Mouse (Mus musculus) stomach, postnatal 0 days (tissue): ENCODE results near the gene Dab1. TPM values are rescaled to one million over a fixed set of nuclear protein-coding genes. Genes with fewer than 3 reads are reported as not detected.

Experiments used
- ATAC-seq: fragments of 200-750 bp; cut with Nextera tagmentation; 2 replicates; pipeline ENCODE4 v1.8.0; 2017; ENCODE audit not compliant: low FRiP score, low TSS enrichment
- DNase-seq: peaks from one replicate; pipeline ENCODE4 v3.0.0-alpha.2; 2016; ENCODE audit warnings: low spot score
- H3K27ac ChIP-seq: fragments of 300-500 bp; sonication (generic); replicated peaks from 2 replicates; pipeline ENCODE4 v1.5.1; 2014; ENCODE audit warnings: mild to moderate bottlenecking, control low read depth
- H3K27me3 ChIP-seq: fragments of 300-500 bp; sonication (generic); 2 replicates; pipeline ENCODE4 v1.6.1; 2014; ENCODE audit warnings: low read length; ENCODE audit not compliant: control insufficient read depth, insufficient read depth
- H3K36me3 ChIP-seq: fragments of 300-500 bp; sonication (generic); 2 replicates; pipeline ENCODE4 v1.6.1; 2014; ENCODE audit warnings: low read length, mixed read lengths; ENCODE audit not compliant: control insufficient read depth, insufficient read depth
- H3K4me1 ChIP-seq: fragments of 300-500 bp; sonication (generic); replicated peaks from 2 replicates; pipeline ENCODE4 v1.6.1; 2014; ENCODE audit warnings: antibody characterized with exemption; ENCODE audit not compliant: control insufficient read depth, insufficient read depth
- H3K4me2 ChIP-seq: fragments of 300-500 bp; sonication (generic); replicated peaks from 2 replicates; pipeline ENCODE4 v1.6.1; 2014; ENCODE audit warnings: low read depth, mild to moderate bottlenecking, control low read depth, moderate library complexity
- H3K4me3 ChIP-seq: fragments of 300-500 bp; sonication (generic); 2 replicates; pipeline ENCODE4 v1.5.1; 2014; ENCODE audit warnings: low read depth, low read length, control low read depth
- H3K9ac ChIP-seq: fragments of 300-500 bp; sonication (generic); 2 replicates; pipeline ENCODE4 v1.6.1; 2014; ENCODE audit warnings: mild to moderate bottlenecking, low read length, control low read depth, mixed read lengths
- H3K9me3 ChIP-seq: fragments of 300-500 bp; sonication (generic); 2 replicates; pipeline ENCODE4 v1.6.1; 2016; ENCODE audit warnings: low read length; ENCODE audit not compliant: control insufficient read depth
- CTCF ChIP-seq: IDR thresholded peaks from 2 replicates; pipeline ENCODE4 v1.5.1; 2016; ENCODE audit warnings: antibody characterized with exemption, low read depth, mild to moderate bottlenecking, moderate library complexity
- EP300 ChIP-seq: optimal IDR thresholded peaks from 2 replicates; pipeline ENCODE3; 2016; ENCODE audit warnings: antibody characterized with exemption
- WGBS: fragments of 180-500 bp; shearing (Covaris S2); extraction: QIAGEN DNeasy Blood & Tissue Kit; methylation state at CpG from one replicate; pipeline ENCODE4 v1.1.7; 2014; 5-methylcytosine and 5-hydroxymethylcytosine counted together
- polyA plus RNA-seq: library from polyadenylated mRNA; unstranded; fragments of >200 nt; fragmentation: Nextera tagmentation; extraction: Ambion mirVana; gene quantifications from 2 replicates; pipeline ENCODE4 v1.2.1, GENCODE M21; 2015

The Dab1 gene
- polyA plus RNA-seq, 1 experiment from 2014 or later = 7.4 TPM

DNA sequence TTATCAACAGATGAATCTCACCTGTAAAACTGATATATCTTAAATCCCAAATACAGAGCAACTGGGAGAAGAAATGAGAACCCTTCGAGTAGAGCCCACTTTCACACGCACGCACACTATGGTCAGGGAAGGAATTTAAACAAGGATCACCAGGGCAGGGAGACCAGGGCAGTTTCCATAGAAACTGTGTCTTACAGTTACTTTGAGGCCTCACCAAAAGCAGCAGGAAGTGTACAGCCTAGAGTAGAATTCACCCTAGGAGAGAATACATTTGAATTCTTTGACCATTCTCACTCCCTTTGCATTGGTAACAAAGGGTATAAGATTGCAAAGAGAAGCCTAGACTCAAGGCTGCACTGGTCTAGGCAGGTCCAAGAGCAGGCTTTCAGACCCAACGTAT lies 1017.9 kb downstream of the Dab1 start:
- TF ChIP-seq EP300 (no peak), CTCF (no peak)
- Histone ChIP-seq H3K9ac (no peak overlapping the region), H3K4me2 (no peak overlapping the region), H3K36me3 (no peaks in the 10 kb centered on the region), H3K4me1 (no peaks in the 10 kb centered on the region), H3K4me3 (no peak overlapping the region), H3K27ac (no peak overlapping the region), H3K27me3 (no peaks in the 10 kb centered on the region), H3K9me3 (no peaks in the 10 kb centered on the region)
- WGBS = 85% methylated on average over 4 of the region's 4 CpGs
- no peak for DNase-seq
- ATAC-seq = no peak

- Histone ChIP-seq H3K27me3 (no peaks in the 10 kb centered on the region), H3K4me3 (no peak overlapping the region), H3K4me2 (no peak overlapping the region), H3K9ac (no peak overlapping the region), H3K36me3 (no peaks in the 10 kb centered on the region), H3K9me3 (no peaks in the 10 kb centered on the region), H3K4me1 (no peaks in the 10 kb centered on the region), H3K27ac (no peak overlapping the region)
- no peak for TF ChIP-seq CTCF
- no peak for TF ChIP-seq EP300
- ATAC-seq (no peak), DNase-seq (no peak)
- WGBS = 90% methylated on average over 5 of the region's 5 CpGs
These were observed 1021.5 kb downstream of the Dab1 start for GRCm38 (mm10) chr4:104640617-104641016.

DNA sequence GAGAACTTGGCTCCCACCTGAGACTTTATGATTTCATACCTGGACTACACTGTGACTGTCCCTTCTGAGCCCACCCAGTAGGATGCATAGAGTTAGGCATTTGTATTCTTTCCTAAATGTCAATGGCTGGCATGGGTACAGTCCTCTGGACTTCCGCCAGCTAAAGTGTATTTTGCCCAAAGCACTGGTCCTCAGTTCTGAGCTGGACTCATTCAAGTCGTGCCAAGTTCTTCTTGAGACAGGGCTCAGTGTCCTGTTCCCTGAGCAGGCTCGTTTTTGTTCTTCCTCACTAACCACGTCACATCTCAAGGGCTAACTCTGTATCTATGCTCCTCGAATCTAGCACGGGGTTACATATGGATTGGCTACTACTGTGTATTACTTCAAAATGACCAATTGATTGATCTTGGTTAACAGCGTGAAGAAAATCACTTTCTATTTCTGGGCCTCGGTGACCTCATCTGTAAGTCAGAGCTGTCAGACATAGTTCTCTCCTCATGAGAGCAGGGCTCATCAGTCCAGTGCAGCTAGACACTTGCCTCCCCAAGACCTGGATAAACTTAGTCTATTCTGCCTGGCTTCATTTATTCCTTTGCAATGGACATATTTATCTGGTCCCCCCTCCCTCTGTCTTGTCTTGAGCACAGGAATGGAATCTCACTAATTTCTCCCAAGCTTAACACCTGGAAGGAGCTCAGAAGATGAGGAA lies 1023.8 kb downstream of the Dab1 start:
- H3K9ac ChIP-seq = no peak overlapping the region
- WGBS = 81% methylated on average over 8 of the region's 8 CpGs
- no peaks in the 10 kb centered on the region for H3K9me3 ChIP-seq
- H3K4me1 ChIP-seq = no peaks in the 10 kb centered on the region
- H3K4me2 ChIP-seq = no peak overlapping the region
- H3K36me3 ChIP-seq = no peaks in the 10 kb centered on the region
- no peak for ATAC-seq
- TF ChIP-seq EP300 (no peak), CTCF (no peak)
- no peaks in the 10 kb centered on the region for H3K27me3 ChIP-seq
- no peak for DNase-seq
- H3K27ac ChIP-seq = no peak overlapping the region
- H3K4me3 ChIP-seq = no peak overlapping the region

GRCm38 (mm10) chr4:104643534-104644356 lies 1024.6 kb downstream of the Dab1 start:
- H3K4me1 ChIP-seq = no peaks in the 10 kb centered on the region
- no peak overlapping the region for H3K4me3 ChIP-seq
- H3K27me3 ChIP-seq = no peaks in the 10 kb centered on the region
- DNase-seq = no peak
- H3K9me3 ChIP-seq = no peaks in the 10 kb centered on the region
- TF ChIP-seq CTCF = no peak
- WGBS = 60% methylated on average over 6 of the region's 6 CpGs
- H3K36me3 ChIP-seq = no peaks in the 10 kb centered on the region
- no peak overlapping the region for H3K4me2 ChIP-seq
- H3K27ac ChIP-seq = no peak overlapping the region
- no peak overlapping the region for H3K9ac ChIP-seq
- no peak for ATAC-seq

GRCm38 (mm10) chr4:104644357-104644630 lies 1025.1 kb downstream of the Dab1 start:
- DNase-seq (no peak), ATAC-seq (no peak)
- Histone ChIP-seq H3K4me2 (no peak overlapping the region), H3K36me3 (no peaks in the 10 kb centered on the region), H3K9me3 (no peaks in the 10 kb centered on the region), H3K9ac (no peak overlapping the region), H3K4me3 (no peak overlapping the region), H3K4me1 (no peaks in the 10 kb centered on the region), H3K27me3 (no peaks in the 10 kb centered on the region), H3K27ac (no peak overlapping the region)
- no peak for TF ChIP-seq CTCF
- no peak for TF ChIP-seq EP300
- WGBS = 73% methylated on average over 3 of the region's 3 CpGs

DNA sequence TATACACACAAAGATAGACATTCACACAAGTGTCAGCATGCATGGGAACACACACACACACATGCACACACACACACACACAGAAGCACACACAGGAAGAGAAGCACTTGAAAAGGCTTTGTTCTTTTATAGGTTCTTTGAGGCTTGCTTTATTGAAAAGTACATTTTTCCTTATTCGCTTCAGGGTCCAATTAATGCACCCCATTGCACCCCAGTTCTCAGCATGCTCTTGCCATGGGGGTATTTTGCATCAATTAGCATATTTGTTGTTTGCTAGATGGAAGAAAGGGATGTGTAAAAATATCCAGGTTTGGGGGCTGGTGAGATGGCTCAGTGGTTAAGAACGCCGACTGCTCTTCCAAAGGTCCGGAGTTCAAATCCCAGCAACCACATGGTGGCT lies 1025.7 kb downstream of the Dab1 start:
- no peak overlapping the region for H3K4me3 ChIP-seq
- no peaks in the 10 kb centered on the region for H3K27me3 ChIP-seq
- DNase-seq (no peak), ATAC-seq (no peak)
- no peaks in the 10 kb centered on the region for H3K36me3 ChIP-seq
- 92% methylated on average over 4 of the region's 4 CpGs for WGBS
- H3K4me2 ChIP-seq = no peak overlapping the region
- no peak overlapping the region for H3K9ac ChIP-seq
- H3K4me1 ChIP-seq = no peaks in the 10 kb centered on the region
- H3K9me3 ChIP-seq = no peaks in the 10 kb centered on the region
- TF ChIP-seq EP300 (no peak), CTCF (no peak)
- H3K27ac ChIP-seq = no peak overlapping the region
